In the genomic region with DNA sequence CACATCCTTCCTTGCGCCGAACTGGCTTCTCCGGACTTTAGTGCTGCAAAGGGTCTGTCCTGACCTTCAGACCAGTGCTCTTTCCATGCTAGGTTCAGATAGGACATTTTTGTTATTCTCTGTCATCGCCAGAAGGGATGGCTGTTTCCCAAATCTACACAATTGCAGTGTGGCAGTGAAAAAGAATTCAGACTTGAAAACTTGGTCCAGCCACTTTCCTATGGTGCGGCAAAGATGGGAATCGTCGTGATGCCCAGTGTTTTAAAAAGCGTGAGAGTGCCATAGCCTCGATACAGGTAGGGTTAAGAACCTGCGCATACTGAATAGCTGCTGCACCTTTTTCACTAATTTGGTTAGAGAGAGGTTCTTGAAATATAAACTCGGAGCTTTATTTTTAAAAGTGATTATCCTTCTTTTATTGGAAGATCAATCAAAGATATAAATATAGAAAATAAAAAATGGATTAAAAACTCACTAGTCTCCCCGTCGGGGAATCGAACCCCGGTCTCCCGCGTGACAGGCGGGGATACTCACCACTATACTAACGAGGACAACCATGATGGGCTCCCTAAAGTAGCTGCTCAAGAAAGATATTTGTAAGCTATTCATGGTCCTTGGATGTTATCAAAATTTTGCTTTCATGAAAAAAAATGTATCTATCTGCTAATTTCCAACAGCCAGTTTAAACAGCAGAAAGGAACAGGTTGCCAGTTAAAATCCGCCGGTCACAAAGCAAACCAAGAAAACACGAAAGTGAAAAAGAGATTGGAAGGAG, we compare ENCODE assay signal across 8 mouse cellular contexts. TPM values are rescaled to one million over a fixed set of nuclear protein-coding genes. Genes with fewer than 3 reads are reported as not detected.
DNase-seq lines count a peak whose midpoint lies in the region; ATAC-seq and TF ChIP-seq lines count a peak whose summit lies in the region.

No protein-coding gene starts in this region.

- H3K4me2 ChIP-seq in embryonic facial prominence, embryonic 11.5 days (ENCODE audit: low read depth, low read length) = peak overlapping the region; percentile 48
- H3K4me2 ChIP-seq in midbrain, embryonic 12.5 days (replicated peaks) = peak overlapping the region; percentile 52

- H3K27me3 ChIP-seq in embryonic facial prominence, embryonic 11.5 days (ENCODE audit: control insufficient read depth, insufficient read depth, low read length) = peaks cover 6% of the 10 kb centered on the region
- H3K27me3 ChIP-seq in limb, embryonic 10.5 days (ENCODE audit: low read depth, poor library complexity, severe bottlenecking) = peaks cover 40% of the 10 kb centered on the region
- H3K27me3 ChIP-seq in midbrain, embryonic 12.5 days = peaks cover 24% of the 10 kb centered on the region
- H3K27me3 ChIP-seq in spleen, adult 2 months (ENCODE audit: control insufficient read depth, insufficient read depth, low read length) = no peaks in the 10 kb centered on the region

- no peaks in the 10 kb centered on the region for H3K9me3 ChIP-seq in embryonic facial prominence, embryonic 11.5 days (replicated peaks; ENCODE audit: control insufficient read depth, low read length)
- H3K9me3 ChIP-seq in limb, embryonic 10.5 days (replicated peaks) = no peaks in the 10 kb centered on the region
- no peaks in the 10 kb centered on the region for H3K9me3 ChIP-seq in midbrain, embryonic 12.5 days

- WGBS in embryonic facial prominence, embryonic 11.5 days = 2% methylated on average over 22 of the region's 22 CpGs
- 4% methylated on average over 22 of the region's 22 CpGs for WGBS in limb, embryonic 10.5 days
- 4% methylated on average over 22 of the region's 22 CpGs for WGBS in midbrain, embryonic 12.5 days
- 8% methylated on average over 22 of the region's 22 CpGs for WGBS in spleen, adult 2 months

- H3K36me3 ChIP-seq in embryonic facial prominence, embryonic 11.5 days (replicated peaks; ENCODE audit: control insufficient read depth, insufficient read depth, low read depth, low read length) = no peaks in the 10 kb centered on the region
- H3K36me3 ChIP-seq in limb, embryonic 10.5 days = no peaks in the 10 kb centered on the region
- H3K36me3 ChIP-seq in midbrain, embryonic 12.5 days = no peaks in the 10 kb centered on the region
- H3K36me3 ChIP-seq in spleen, adult 2 months (ENCODE audit: control insufficient read depth, insufficient read depth, low read length) = no peaks in the 10 kb centered on the region

- H3K9ac ChIP-seq in embryonic facial prominence, embryonic 11.5 days (replicated peaks; ENCODE audit: low read length) = no peak overlapping the region
- H3K9ac ChIP-seq in midbrain, embryonic 12.5 days (replicated peaks) = no peak overlapping the region; the same call in 1 of the 2 replicates

- TF ChIP-seq CTCF in spleen, adult 2 months (IDR thresholded peaks at IDR 0.05; ENCODE audit: extremely low read depth, insufficient read depth, insufficient read length, insufficient replicate concordance) = no peak

- H3K4me3 ChIP-seq in embryonic facial prominence, embryonic 11.5 days (ENCODE audit: low read depth, low read length) = peak overlapping the region; percentile 25
- peak overlapping the region; percentile 88 for H3K4me3 ChIP-seq in limb, embryonic 10.5 days
- peak overlapping the region; percentile 37 for H3K4me3 ChIP-seq in midbrain, embryonic 12.5 days
- H3K4me3 ChIP-seq in spleen, adult 2 months (ENCODE audit: extremely low read depth, insufficient read depth, insufficient read length) = peak overlapping the region; percentile 29; the same call in 1 of the 2 replicates

- no peak overlapping the region for H3K27ac ChIP-seq in embryonic facial prominence, embryonic 11.5 days (replicated peaks; ENCODE audit: low read depth, low read length)
- no peak overlapping the region for H3K27ac ChIP-seq in limb, embryonic 10.5 days
- H3K27ac ChIP-seq in midbrain, embryonic 12.5 days (replicated peaks) = no peak overlapping the region
- no peak overlapping the region for H3K27ac ChIP-seq in spleen, adult 2 months (ENCODE audit: insufficient read depth, low read length)

- DNase-seq in urinary bladder, adult 18-20 months (ENCODE audit: low spot score in 2 of 2) = peak; percentile 58 to 70
- no peak for DNase-seq in urinary bladder, postnatal 10 days (ENCODE audit: low spot score)
- DNase-seq in embryonic facial prominence, embryonic 11.5 days (ENCODE audit: low spot score) = peak; percentile 90
- DNase-seq in heart, adult 18-20 months = peak; percentile 76 to 94
- peak; percentile 77 for DNase-seq in kidney, adult 18-20 months
- DNase-seq in limb, embryonic 10.5 days (ENCODE audit: low spot score) = peak; percentile 60
- peak; percentile 61 to 69 for DNase-seq in spleen, adult 2 months (ENCODE audit: low read depth in 1 of 2, low spot score in 2 of 2)

- no peaks in the 10 kb centered on the region for H3K4me1 ChIP-seq in embryonic facial prominence, embryonic 11.5 days (ENCODE audit: control insufficient read depth, insufficient read depth, low read length)
- H3K4me1 ChIP-seq in limb, embryonic 10.5 days = peaks cover 21% of the 10 kb centered on the region
- peaks cover 6% of the 10 kb centered on the region; the same call in 1 of the 2 replicates for H3K4me1 ChIP-seq in midbrain, embryonic 12.5 days
- H3K4me1 ChIP-seq in spleen, adult 2 months (ENCODE audit: control insufficient read depth, insufficient read depth, insufficient read length) = peaks cover 3% of the 10 kb centered on the region; the same call in 1 of the 2 replicates

- no peak for ATAC-seq in embryonic facial prominence, embryonic 11.5 days (replicated peaks; ENCODE audit: insufficient number of reproducible peaks, low FRiP score, low TSS enrichment, low read depth)
- peak; percentile 50; the same call in 1 of the 2 replicates for ATAC-seq in midbrain, embryonic 12.5 days (ENCODE audit: low FRiP score, low read depth)

- TF ChIP-seq POLR2A in spleen, adult 2 months (IDR thresholded peaks at IDR 0.05; ENCODE audit: low read depth, low read length) = no peak

RNA-seq across cellular contexts. Expression of gene Fcgr4, which starts 18.0 kb away (rescaled TPM):
- polyA plus RNA-seq in embryonic facial prominence, embryonic 11.5 days (2014; fragmentation: Nextera tagmentation; extraction: Ambion mirVana) = 0.17 and 0.22 TPM in 2 replicates
- under 1 TPM; 0.35 to 0.59 TPM for total RNA-seq in heart, adult 18-20 months (2021)
- 0.11 TPM in 1 of 2 replicates, not detected in the other for polyA plus RNA-seq in limb, embryonic 10.5 days (2016; fragmentation: Nextera tagmentation; extraction: Ambion mirVana)
- 0.19 TPM in 1 of 2 replicates, not detected in the other for polyA plus RNA-seq in midbrain, embryonic 12.5 days (2016; fragmentation: Nextera tagmentation; extraction: Ambion mirVana)
- 7.6 and 11.4 TPM in 2 replicates for polyA plus RNA-seq in spleen, adult 2 months (2012; rRNA removed)

RNA-seq across cellular contexts. Expression of gene Fcgr3, which starts 28.0 kb away (rescaled TPM):
- 6.5 and 7.9 TPM in 2 replicates for polyA plus RNA-seq in embryonic facial prominence, embryonic 11.5 days (2014; fragmentation: Nextera tagmentation; extraction: Ambion mirVana)
- total RNA-seq in heart, adult 18-20 months (2021) = 10 to 100 TPM; 12.7 to 12.9 TPM
- polyA plus RNA-seq in limb, embryonic 10.5 days (2016; fragmentation: Nextera tagmentation; extraction: Ambion mirVana) = 3.0 and 3.3 TPM in 2 replicates
- 5.8 and 9.8 TPM in 2 replicates for polyA plus RNA-seq in midbrain, embryonic 12.5 days (2016; fragmentation: Nextera tagmentation; extraction: Ambion mirVana)
- 20.6 and 24.5 TPM in 2 replicates for polyA plus RNA-seq in spleen, adult 2 months (2012; rRNA removed)

Comparison
In these comparisons a context has a peak if more than half of its experiments do, and no peak if none do; other contexts are left out.
1. H3K4me3 ChIP-seq: peak in every context shown above with its lines; median percentile 88 in limb, embryonic 10.5 days; 37 in midbrain, embryonic 12.5 days; 29 in spleen, adult 2 months; 25 in embryonic facial prominence, embryonic 11.5 days.